Mouse (Mus musculus) right cerebral cortex, adult 18-20 months (tissue): Measurements from ENCODE around the gene Esm1.

Experiments used
- DNase-seq: peaks from one replicate; pipeline ENCODE4 v3.0.0; 2022; ENCODE audit warnings: mixed read lengths

The Esm1 gene

GRCm38 (mm10) chr13:113209624-113210023, at the start of gene Esm1:
Esm1 (plus strand) TSS chr13:113209659.
- DNase-seq = no peak

GRCm38 (mm10) chr13:113164252-113165005, 45.0 kb upstream of the Esm1 start:
- no peak for DNase-seq

- DNase-seq = no peak
Observed at GRCm38 (mm10) chr13:113168018-113168534, 41.4 kb upstream of the Esm1 start.

- DNase-seq = no peak
Observed at GRCm38 (mm10) chr13:113170256-113170655, 39.2 kb upstream of the Esm1 start.

GRCm38 (mm10) chr13:113174162-113174561, 35.3 kb upstream of the Esm1 start:
- DNase-seq = peak; percentile 5

GRCm38 (mm10) chr13:113183310-113183709, 26.1 kb upstream of the Esm1 start:
- DNase-seq = no peak

GRCm38 (mm10) chr13:113183720-113184119, 25.7 kb upstream of the Esm1 start:
- DNase-seq = no peak

GRCm38 (mm10) chr13:113196808-113197674, 12.4 kb upstream of the Esm1 start:
- DNase-seq = no peak

GRCm38 (mm10) chr13:113197872-113198502, 11.5 kb upstream of the Esm1 start:
- DNase-seq = no peak

- DNase-seq = no peak
Observed at GRCm38 (mm10) chr13:113199331-113199730, 10.1 kb upstream of the Esm1 start.

GRCm38 (mm10) chr13:113200726-113201125, 8.7 kb upstream of the Esm1 start:
- DNase-seq = no peak

- no peak for DNase-seq
Observed at GRCm38 (mm10) chr13:113201631-113202030, 7.8 kb upstream of the Esm1 start.

GRCm38 (mm10) chr13:113202184-113202583, 7.3 kb upstream of the Esm1 start:
- no peak for DNase-seq

- no peak for DNase-seq
Observed at GRCm38 (mm10) chr13:113203146-113203545, 6.3 kb upstream of the Esm1 start.

- DNase-seq = no peak
Observed at GRCm38 (mm10) chr13:113205346-113205745, 4.1 kb upstream of the Esm1 start.

- no peak for DNase-seq
Observed at GRCm38 (mm10) chr13:113211345-113211744, 1.9 kb downstream of the Esm1 start.

- no peak for DNase-seq
Observed at GRCm38 (mm10) chr13:113212401-113212800, 2.9 kb downstream of the Esm1 start.

GRCm38 (mm10) chr13:113213865-113214264, 4.4 kb downstream of the Esm1 start:
- no peak for DNase-seq

- DNase-seq = no peak
Observed at GRCm38 (mm10) chr13:113221851-113222250, 12.4 kb downstream of the Esm1 start.

GRCm38 (mm10) chr13:113224105-113224504, 14.6 kb downstream of the Esm1 start:
- peak; percentile 43 for DNase-seq

GRCm38 (mm10) chr13:113225811-113226210, 16.4 kb downstream of the Esm1 start, which contains the start of gene Gzmk:
Gzmk (minus strand) TSS chr13:113225908.
- DNase-seq = peak; percentile 70

- no peak for DNase-seq
Observed at GRCm38 (mm10) chr13:113227076-113227475, 17.6 kb downstream of the Esm1 start.
